Mouse (Mus musculus) gonadal fat pad, adult 2 months (tissue): ENCODE measurements around the gene Hal. TPM values are rescaled to one million over a fixed set of nuclear protein-coding genes. Genes with fewer than 3 reads are reported as not detected.

Source experiments
- DNase-seq: peaks from one replicate; pipeline ENCODE4 v3.0.0-alpha.2; 2012; ENCODE audit warnings: low read depth
- polyA plus RNA-seq: library from polyadenylated mRNA; depleted of rRNA; stranded (reverse); fragments of >200 nt; gene quantifications from 2 replicates; pipeline ENCODE4 v1.2.3, GENCODE M21; 2012; rRNA removed

Hal gene
- 8.0 and 8.3 TPM in 2 replicates for polyA plus RNA-seq

DNA sequence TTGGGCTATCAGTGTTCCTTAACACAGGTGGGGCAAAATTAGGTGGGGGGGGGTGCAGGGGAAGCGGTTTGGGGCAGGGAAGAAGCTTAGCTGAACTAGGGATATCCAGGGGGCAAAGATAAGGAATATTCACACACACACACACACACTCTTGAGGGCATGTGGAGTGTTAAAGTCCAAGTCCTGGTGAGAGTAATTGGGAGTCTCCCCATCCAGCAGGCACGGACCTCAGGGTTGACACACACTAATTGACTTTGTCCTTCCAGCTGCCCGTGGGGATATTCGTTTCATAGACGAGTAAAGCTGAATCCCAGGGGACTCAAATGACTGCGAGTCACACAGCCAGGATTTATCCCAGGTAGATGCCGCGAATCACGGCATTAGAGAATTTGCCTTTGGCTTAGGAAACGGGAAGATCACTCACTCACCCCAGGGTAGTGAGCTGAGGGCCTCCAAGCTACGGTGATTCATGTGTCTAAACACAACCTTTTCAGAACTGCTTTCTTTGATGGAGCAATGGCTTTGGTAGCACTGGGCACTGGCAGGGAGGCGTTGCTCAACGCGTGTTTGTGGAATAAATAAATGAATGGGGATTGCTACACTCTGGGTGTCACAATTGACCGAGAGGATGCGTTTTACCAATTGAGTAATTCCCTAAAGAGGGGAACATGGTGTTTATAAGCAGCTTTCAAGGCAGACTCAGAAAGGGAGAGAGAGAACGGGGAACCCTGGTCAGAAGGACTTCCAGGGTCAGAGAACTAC, at the start of gene Hal:
TSS of gene Hal (plus strand) at position 703 of the 762 bp plus-strand sequence.
- no peak for DNase-seq

GRCm38 (mm10) chr10:93441501-93441900, 47.1 kb upstream of the Hal start:
- DNase-seq = no peak

DNA sequence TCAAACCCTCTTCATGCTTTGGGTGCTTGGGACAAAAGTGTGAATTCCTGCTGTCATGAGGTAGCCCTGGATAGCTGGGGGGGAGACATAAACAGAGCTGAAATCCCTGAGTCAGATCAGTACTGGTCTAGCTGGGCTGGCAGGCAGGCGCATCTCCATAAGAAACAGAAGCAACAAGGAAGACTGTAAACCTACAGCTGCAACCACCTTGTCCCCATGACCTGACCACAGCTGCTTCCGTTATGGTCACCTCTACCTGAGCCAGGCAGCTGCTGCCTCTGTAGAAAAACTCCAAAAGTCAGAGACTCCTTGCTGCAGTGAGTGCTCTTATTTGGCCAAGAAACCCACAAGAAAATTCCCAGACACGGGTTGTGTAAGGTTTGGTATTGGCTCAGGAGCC, 46.4 kb upstream of the Hal start:
- no peak for DNase-seq

GRCm38 (mm10) chr10:93444407-93444806, 44.2 kb upstream of the Hal start:
- DNase-seq = no peak

DNA sequence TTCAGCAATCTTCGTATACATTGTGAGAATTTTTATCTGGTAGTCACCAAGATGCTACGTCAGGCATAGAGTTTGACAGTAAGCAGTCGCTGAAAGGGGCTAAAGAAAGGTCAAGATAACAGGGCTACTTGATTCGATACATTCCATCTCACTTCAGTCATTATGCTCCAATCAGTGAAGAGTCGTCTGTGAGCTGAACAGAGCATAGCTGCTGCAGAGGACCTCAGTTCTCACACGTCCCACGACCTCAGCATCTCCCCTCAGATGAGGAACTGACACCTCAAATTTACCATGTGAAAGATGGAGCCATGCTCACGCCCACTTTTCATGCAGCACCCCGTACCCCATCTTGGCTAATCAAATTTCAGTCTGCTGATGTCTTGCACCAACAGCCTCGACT, 41.2 kb upstream of the Hal start:
- DNase-seq = no peak

- no peak for DNase-seq
Observed at GRCm38 (mm10) chr10:93454652-93455014, 33.9 kb upstream of the Hal start.

- no peak for DNase-seq
Observed at GRCm38 (mm10) chr10:93460106-93460505, 28.5 kb upstream of the Hal start.

DNA sequence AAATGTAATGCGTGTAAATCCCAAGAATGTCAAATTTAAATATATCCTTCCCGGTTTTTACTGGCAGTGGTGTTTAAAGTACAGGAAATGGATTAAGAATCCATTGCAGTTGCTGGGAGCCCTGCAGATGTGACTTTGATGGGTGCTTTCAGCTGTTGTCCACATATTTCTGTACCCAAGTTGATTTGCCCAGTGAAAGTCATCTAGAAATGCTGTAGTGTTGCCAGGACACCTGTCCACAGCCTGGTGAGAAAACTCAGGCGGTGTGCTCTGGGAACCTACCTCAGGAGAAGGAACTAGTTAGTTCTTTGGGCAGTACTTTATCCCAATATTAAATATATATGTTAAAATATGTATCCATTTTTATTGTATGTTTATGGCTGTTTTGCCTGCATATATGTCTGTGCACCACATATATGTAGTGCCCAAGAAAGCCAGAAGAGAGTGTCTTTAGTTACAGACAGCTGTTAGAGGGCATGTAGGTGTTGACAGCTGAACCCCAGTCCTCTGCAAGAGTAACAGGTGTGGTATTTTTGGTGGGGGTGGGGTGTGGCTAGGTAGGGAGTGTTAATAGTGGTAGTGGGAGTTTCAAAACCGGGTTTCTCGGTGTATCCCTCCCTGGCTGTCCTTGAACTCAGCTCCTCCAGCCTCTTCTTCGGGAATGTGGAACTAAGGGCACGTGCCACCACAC, 25.7 kb upstream of the Hal start:
- DNase-seq = no peak

- no peak for DNase-seq
Observed at GRCm38 (mm10) chr10:93463611-93464010, 25.0 kb upstream of the Hal start.

GRCm38 (mm10) chr10:93467259-93467658, 21.3 kb upstream of the Hal start:
- no peak for DNase-seq

DNA sequence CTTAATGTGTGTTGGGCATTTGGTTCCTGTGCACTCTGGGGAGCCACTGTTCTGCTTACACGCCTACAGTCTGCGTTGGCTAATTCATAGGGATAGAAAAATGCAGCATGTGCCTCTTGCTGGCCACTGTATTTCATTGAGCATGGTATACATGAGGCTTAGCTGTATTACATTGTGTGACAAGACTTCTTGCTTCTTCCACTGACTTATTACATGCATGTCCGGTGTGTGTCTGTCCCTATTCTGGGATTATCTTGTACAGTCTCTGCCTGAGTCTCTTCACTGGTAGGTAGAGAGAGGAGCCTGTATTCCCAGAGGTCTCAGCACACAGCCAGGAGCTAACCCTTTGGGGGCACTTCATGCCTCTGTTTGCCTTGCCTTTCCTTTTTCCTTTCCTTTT, 20.8 kb upstream of the Hal start:
- no peak for DNase-seq

- no peak for DNase-seq
Observed at GRCm38 (mm10) chr10:93471415-93471814, 17.2 kb upstream of the Hal start.

DNA sequence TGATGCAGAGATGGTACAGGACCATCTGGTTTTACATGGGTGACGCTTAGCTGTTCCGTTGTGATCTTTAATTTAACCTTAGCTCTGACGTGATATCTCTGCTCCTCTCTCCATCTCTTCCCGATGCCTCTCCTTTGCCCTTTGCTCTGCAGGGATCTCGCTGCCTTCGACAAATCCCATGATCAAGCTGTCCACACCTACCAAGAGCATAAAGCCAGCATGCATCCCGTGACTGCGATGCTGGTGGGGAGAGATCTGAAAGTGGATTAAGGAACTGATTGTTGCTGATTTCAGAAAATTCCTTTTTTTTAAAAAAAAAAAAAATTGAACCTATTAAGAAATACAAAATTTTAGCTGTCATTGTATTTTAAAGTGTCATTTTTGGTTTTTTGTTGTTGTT, 4.1 kb upstream of the Hal start:
- DNase-seq = no peak

DNA sequence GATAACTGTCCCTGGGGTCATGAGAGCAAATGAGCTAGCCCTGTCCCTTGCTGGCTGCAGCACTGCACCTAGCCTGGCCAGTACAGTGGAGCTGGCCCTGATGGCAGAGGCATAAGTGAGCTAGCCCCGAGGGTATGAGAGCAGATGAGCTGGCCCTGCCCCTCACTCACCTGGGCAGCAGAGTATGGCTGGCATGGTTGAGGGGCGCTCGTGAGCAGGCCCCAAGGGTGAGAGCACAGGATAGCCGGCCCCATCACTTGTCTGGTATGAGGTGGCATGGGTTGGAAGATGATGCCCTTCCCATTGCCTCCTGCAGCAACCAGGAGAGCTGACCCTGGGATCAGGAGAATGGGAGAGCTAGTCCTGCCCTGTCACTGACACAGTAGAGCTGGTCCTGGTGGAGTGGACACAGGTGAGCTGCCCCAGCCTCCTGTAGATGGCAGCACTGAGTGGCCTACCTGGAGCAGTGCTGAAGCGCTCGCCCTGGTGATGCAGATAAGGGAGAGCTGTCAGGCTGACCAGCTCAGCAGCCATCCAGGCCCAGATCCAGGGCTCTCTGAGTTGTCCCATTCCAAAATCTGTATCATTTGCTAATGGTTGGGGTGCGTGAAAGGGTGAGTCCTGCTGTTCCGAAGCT, 3.4 kb upstream of the Hal start:
- DNase-seq = no peak

- no peak for DNase-seq
Observed at GRCm38 (mm10) chr10:93486622-93487021, 1.9 kb upstream of the Hal start.

DNA sequence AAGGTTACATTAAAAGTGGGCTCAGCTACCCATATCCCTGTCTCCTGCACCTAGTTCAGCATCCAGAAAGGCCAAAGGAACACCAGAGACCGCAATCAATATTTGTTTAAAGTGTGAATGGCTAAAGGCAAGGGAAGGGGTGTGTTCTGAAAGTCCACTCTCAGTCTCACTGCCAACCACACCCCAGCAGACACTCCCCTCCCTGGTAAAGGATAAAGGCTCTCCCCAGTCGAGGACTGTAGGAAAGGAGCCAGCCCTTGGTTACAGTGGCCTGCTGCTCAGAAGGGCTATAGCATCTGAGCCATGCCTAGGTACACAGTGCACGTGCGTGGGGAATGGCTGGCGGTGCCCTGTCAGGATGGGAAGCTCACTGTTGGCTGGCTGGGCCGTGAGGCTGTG, 259 bp downstream of the Hal start:
- no peak for DNase-seq

DNA sequence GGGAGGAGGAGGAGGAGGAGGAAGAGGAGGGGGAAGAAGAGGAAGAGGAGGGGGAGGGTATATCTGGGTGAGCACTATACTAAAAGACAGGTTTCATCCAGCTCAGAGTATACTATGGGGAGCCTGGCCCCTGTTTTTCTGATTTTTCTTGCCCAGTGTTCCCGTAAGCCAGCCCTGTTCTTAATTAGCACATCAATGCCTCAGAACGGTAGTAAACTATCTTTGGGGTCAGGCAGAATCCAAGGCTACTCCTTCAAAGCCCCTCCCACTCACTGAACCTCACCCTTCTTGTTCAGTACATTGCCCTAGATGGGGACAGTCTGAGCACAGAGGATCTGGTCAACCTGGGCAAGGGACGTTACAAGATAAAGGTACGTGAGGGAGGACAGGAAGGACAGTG, 1.9 kb downstream of the Hal start:
- no peak for DNase-seq

DNA sequence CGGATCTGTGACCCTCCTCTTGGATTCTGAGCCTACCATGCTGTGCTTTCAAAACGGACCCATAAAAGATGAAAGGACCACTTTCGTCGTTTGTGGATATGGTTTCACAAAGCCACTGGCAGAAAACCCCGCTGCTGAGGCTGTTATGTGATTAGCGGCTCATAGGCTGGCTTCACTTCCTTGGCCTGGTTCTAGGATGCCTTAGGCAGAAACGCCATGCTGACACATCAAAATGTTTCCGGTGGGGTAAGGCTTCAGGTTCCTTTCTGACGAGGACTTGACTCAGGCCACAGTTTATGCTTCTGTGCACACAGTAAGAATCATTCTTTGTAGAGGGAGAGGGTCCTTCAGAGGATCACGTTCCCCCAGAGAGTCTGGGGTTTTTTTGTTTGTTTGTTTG, 12.3 kb downstream of the Hal start:
- DNase-seq = no peak

DNA sequence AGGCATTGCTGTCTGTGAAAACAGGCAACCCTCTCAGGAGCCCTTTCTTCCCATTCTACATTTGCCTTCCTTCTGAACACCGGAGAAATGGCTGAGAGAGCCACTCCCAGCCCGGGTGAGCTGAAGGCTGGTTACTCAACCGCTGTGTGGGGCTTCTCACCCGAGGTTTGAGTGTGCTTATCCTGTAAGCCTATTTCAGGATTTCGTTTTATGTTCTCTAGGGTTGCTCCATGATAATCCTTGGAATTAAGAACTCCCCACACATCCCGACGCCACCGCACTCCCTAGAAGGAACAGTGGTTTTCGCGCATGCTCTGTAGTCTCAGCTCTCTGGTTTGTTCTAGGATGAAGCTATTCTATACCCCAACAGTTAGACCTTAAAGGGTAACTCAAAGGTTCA, 12.8 kb downstream of the Hal start:
- no peak for DNase-seq

- DNase-seq = no peak
Observed at GRCm38 (mm10) chr10:93508383-93508970, 19.9 kb downstream of the Hal start.

GRCm38 (mm10) chr10:93509532-93510153, 21.1 kb downstream of the Hal start:
- DNase-seq = no peak

DNA sequence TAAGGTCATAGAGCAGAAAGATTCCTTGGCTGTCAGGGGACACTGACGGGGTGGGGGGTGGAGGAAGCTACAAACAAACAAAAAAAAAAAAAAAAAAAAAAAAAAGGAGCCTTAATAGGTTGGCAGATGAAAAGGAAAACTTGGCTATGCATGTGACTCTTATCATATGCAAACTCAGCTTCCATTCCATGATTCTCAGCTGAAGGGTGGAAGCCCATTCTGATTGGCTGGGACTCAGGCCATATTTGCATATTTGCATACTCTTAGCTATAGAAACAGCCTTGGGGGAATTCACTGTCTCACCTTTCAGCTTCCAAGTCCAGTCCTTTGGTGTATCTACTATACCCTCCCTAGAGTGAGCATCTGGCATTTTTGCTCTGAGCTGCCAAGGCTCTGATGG, 26.9 kb downstream of the Hal start:
- DNase-seq = no peak
